Mouse (Mus musculus) forebrain, embryonic 11.5 days (tissue): ENCODE results near the gene Nhsl2. TPM values are rescaled to one million over a fixed set of nuclear protein-coding genes. Genes with fewer than 3 reads are reported as not detected.
"Not testable (repeated sequence)": the region's sequence is repeated elsewhere in the genome, so short reads cannot be mapped to it uniquely, and the experiment has no call there.

Source experiments
- ATAC-seq: fragments of 200-750 bp; cut with Nextera tagmentation; replicated peaks from 2 replicates; pipeline ENCODE4 v1.8.0; 2017; ENCODE audit warnings: moderate TSS enrichment; ENCODE audit not compliant: low FRiP score
- DNase-seq: peaks from one replicate; pipeline ENCODE4 v3.0.0-alpha.2; 2017; ENCODE audit warnings: low spot score
- H3K27ac ChIP-seq: fragments of 300-500 bp; sonication (generic); 2 replicates; pipeline ENCODE4 v1.5.1; 2014; ENCODE audit warnings: low read depth, low read length
- H3K27me3 ChIP-seq: fragments of 300-500 bp; sonication (generic); 2 replicates; pipeline ENCODE4 v1.6.1; 2014; ENCODE audit warnings: mild to moderate bottlenecking, low read length, mixed read lengths; ENCODE audit not compliant: control insufficient read depth, insufficient read depth
- H3K36me3 ChIP-seq: fragments of 300-500 bp; sonication (generic); 2 replicates; pipeline ENCODE4 v1.6.1; 2014; ENCODE audit warnings: mild to moderate bottlenecking, low read length, moderate library complexity, mixed read lengths; ENCODE audit not compliant: control insufficient read depth, insufficient read depth
- H3K4me1 ChIP-seq: fragments of 300-500 bp; sonication (generic); replicated peaks from 2 replicates; pipeline ENCODE4 v1.6.1; 2014; ENCODE audit warnings: low read length, mixed read lengths; ENCODE audit not compliant: control insufficient read depth, insufficient read depth
- H3K4me2 ChIP-seq: fragments of 300-500 bp; sonication (generic); 2 replicates; pipeline ENCODE4 v1.6.1; 2014; ENCODE audit warnings: low read depth, mild to moderate bottlenecking, low read length, moderate library complexity, mixed read lengths; ENCODE audit not compliant: severe bottlenecking
- H3K4me3 ChIP-seq: fragments of 300-500 bp; sonication (generic); 2 replicates; pipeline ENCODE4 v1.5.1; 2014; ENCODE audit warnings: low read depth, low read length
- H3K9ac ChIP-seq: fragments of 300-500 bp; sonication (generic); 2 replicates; pipeline ENCODE4 v1.6.1; 2014; ENCODE audit warnings: low read length
- H3K9me3 ChIP-seq: fragments of 300-500 bp; sonication (generic); 2 replicates; pipeline ENCODE4 v1.6.1; 2016; ENCODE audit warnings: low read length, mixed read lengths; ENCODE audit not compliant: control insufficient read depth
- WGBS: fragments of 180-500 bp; shearing (Covaris S2); extraction: QIAGEN DNeasy Blood & Tissue Kit; methylation state at CpG from one replicate; pipeline ENCODE4 v1.1.7; 2014; 5-methylcytosine and 5-hydroxymethylcytosine counted together
- microRNA-seq: library from miRNA; unstranded; fragments of <30 nt; microRNA quantifications from one replicate; pipeline ENCODE4, GENCODE M21; 2016; ENCODE audit not compliant: insufficient number of aligned reads
- polyA plus RNA-seq: library from polyadenylated mRNA; unstranded; fragments of >200 nt; fragmentation: Nextera tagmentation; extraction: Ambion mirVana; gene quantifications from 2 replicates; pipeline ENCODE4 v1.2.1, GENCODE M21; 2014

The Nhsl2 gene
- polyA plus RNA-seq, 1 experiment from 2014 or later, result 11.6 TPM

- H3K27me3 ChIP-seq, H3K9me3 ChIP-seq, H3K4me1 ChIP-seq, H3K4me2 ChIP-seq, ATAC-seq, H3K36me3 ChIP-seq, H3K4me3 ChIP-seq, H3K9ac ChIP-seq, DNase-seq, H3K27ac ChIP-seq: not testable (repeated sequence)
- WGBS, result 85% methylated on average over 5 of the region's 5 CpGs
Measured at GRCm38 (mm10) chrX:102109349-102109748, 260.2 kb downstream of the Nhsl2 start.

- no peaks in the 10 kb centered on the region for H3K36me3 ChIP-seq
- WGBS, result 53% methylated on average over 4 of the region's 4 CpGs
- no peaks in the 10 kb centered on the region for H3K27me3 ChIP-seq
- no peak for ATAC-seq
- H3K9ac ChIP-seq, result no peak overlapping the region
- H3K4me1 ChIP-seq, result 0 out of 2 replicates have a peak, but pooled peaks cover 3% of the 10 kb centered on the region
- H3K27ac ChIP-seq, result 0 out of 2 replicates have a peak overlapping the region, but pooled peaks have one; percentile 6
- H3K4me3 ChIP-seq, result no peak overlapping the region
- no peaks in the 10 kb centered on the region for H3K9me3 ChIP-seq
- DNase-seq, result no peak
- no peak overlapping the region for H3K4me2 ChIP-seq
Measured at GRCm38 (mm10) chrX:102115676-102116075, 266.5 kb downstream of the Nhsl2 start.

GRCm38 (mm10) chrX:102119042-102119864 lies 270.1 kb downstream of the Nhsl2 start, which contains the start of gene Pin4:
Gene Pin4, plus strand, starts transcription at chrX:102119447.
- no peaks in the 10 kb centered on the region for H3K27me3 ChIP-seq
- H3K9me3 ChIP-seq, result no peaks in the 10 kb centered on the region
- H3K36me3 ChIP-seq, result no peaks in the 10 kb centered on the region
- H3K27ac ChIP-seq, result no peak within 1 kb of the TSS; the same call in 1 of the 2 replicates
- H3K4me1 ChIP-seq, result 0 out of 2 replicates have a peak, but pooled peaks cover 3% of the 10 kb centered on the region
- peak within 1 kb of the TSS; percentile 54 for H3K4me3 ChIP-seq
- peak within 1 kb of the TSS; percentile 54 for H3K4me2 ChIP-seq
- DNase-seq (peak; percentile 94), ATAC-seq (peak; percentile 99)
- H3K9ac ChIP-seq, result peak within 1 kb of the TSS; percentile 59
- WGBS, result 22% methylated on average over 30 of the region's 30 CpGs

- Histone ChIP-seq H3K36me3 (no peaks in the 10 kb centered on the region), H3K27me3 (no peaks in the 10 kb centered on the region), H3K9ac (no peak overlapping the region)
Measured at GRCm38 (mm10) chrX:102121321-102121720, 272.1 kb downstream of the Nhsl2 start.

GRCm38 (mm10) chrX:102141157-102141556 lies 292.0 kb downstream of the Nhsl2 start:
- no peak overlapping the region for H3K9ac ChIP-seq
- no peak for ATAC-seq
- H3K27ac ChIP-seq, result no peak overlapping the region
- WGBS, result 95% methylated on average over 1 of the region's 1 CpGs
- H3K4me3 ChIP-seq, result no peak overlapping the region
- H3K36me3 ChIP-seq, result peaks cover 3% of the 10 kb centered on the region
- no peak for DNase-seq
- no peaks in the 10 kb centered on the region for H3K4me1 ChIP-seq
- H3K4me2 ChIP-seq, result no peak overlapping the region
- no peaks in the 10 kb centered on the region for H3K9me3 ChIP-seq
- no peaks in the 10 kb centered on the region; the same call in 1 of the 2 replicates for H3K27me3 ChIP-seq

More at GRCm38 (mm10) chrX:102121321-102121720, 272.1 kb downstream of the Nhsl2 start:
- 78% methylated on average over 2 of the region's 2 CpGs for WGBS
- Histone ChIP-seq H3K9me3 (no peaks in the 10 kb centered on the region), H3K4me2 (no peak overlapping the region), H3K27ac (no peak overlapping the region), H3K4me3 (no peak overlapping the region), H3K4me1 (0 out of 2 replicates have a peak, but pooled peaks cover 3% of the 10 kb centered on the region)
- ATAC-seq (no peak), DNase-seq (no peak)

Small RNA genes lying within 50 kb of the gene (microRNA-seq; reads per million reads assigned to microRNA genes)
- not detected for gene Gm27843

Other genes with a start within 250 kb of the Nhsl2 start
- 215 and 230 TPM in 2 replicates for gene Ogt, start 209.3 kb upstream of the Nhsl2 start, polyA plus RNA-seq
- 0.11 TPM in 1 of 2 replicates, not detected in the other for gene Cxcr3, start 115.1 kb upstream of the Nhsl2 start, polyA plus RNA-seq
- not detected in 2 replicates for gene Gm4779, start 55.0 kb upstream of the Nhsl2 start, polyA plus RNA-seq
- gene 8030474K03Rik, start 54.7 kb upstream of the Nhsl2 start, polyA plus RNA-seq, result not detected in 2 replicates
- gene Rtl5, start 221.9 kb downstream of the Nhsl2 start, polyA plus RNA-seq, result 4.6 and 5.9 TPM in 2 replicates